Mouse (Mus musculus): ENCODE results near the gene Dst.

Gene Dst

DNA sequence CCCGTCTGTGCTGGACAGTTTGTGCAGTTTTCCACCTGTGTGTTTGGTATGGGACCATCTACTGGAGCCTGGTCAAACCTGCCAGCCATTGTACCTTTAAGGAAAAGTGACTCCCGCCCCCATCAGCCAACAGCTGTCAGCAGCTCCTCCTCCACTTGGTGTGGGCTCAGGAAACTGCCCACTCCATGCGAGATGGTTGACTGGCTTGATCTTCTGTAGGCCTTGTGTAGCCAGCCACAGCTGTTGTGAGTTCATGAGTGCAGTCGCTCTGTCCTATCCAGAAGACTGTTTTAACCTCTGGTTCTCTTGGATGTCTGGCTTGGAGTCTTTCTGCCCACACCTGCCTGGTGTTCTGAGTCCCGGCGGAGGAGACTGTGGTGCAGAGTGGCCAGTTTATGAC is 117.9 kb downstream of the Dst start:
- no peak for DNase-seq (ENCODE audit: low spot score)

DNA sequence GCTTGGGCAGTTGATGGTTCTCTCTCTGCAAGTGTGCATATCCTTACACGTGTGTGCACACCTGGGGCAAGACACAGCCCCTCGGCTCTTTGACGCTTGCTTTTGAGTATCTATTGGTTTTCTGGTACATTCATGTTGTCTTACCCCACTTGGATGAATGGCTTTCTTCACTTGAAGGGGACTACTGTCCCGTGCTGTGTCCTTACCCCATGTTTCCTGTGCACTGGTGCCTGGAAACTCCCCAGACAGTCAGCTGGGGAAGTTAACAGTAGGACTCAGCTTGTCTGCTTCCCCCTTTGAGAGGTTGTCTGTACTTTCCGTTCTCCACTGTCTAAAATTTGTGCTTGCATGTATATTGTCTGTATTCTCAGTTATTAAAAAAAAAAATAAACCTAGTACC is 120.7 kb downstream of the Dst start:
- no peak for DNase-seq (ENCODE audit: low spot score)

DNA sequence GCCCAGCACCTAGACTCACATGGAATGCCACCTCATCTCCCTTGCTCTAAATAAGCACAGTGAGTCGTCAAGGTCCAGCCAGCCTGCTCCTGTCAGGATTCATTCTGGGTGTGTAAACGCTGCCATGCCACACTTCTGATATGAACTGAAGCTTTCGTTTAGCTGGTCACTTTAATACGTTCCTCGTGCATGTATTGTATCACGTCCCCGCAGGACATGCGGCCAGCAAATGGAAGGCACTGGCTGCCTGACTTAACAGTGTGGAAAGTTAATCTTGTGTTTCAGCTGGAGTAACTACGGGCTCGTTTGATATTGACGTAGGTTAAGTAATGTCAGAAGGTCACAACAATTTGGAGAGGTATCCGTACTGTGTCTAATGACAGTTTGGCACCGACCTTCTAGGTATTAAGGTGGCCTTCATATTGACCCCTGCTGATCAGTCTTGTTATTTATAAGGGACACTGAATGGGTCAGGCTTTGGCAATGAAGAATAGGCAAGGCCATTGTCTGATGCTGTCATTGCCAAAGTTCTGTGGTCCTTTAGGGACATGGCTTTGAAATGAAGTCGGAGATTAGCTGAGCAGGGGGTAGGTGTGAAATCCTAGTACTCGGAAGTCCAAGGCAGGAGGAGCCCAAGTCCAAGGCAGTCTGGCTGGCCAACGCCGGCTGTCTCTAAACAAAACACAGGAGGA is 122.5 kb downstream of the Dst start:
- DNase-seq (ENCODE audit: low spot score) = no peak

DNA sequence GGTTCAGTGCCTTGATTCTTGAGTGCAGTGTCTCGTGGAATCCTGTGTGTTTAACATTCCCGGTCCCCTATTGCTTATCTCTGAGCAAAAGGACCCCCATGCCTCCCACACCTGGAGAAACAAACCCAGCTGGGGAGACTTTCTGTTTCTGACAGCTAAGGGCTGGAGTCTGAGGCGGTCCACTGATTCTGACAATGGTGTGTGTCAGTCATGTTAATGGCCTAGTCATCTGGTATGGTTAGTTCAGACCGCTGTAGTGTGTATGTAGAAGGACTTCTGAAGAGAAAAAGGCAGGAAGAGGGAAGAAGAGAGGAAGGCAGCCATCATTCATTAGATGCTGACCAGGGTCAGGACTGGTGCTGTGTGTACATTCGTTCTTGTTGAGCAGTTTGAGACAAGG is 125.0 kb downstream of the Dst start:
- no peak for DNase-seq (ENCODE audit: low spot score)

DNA sequence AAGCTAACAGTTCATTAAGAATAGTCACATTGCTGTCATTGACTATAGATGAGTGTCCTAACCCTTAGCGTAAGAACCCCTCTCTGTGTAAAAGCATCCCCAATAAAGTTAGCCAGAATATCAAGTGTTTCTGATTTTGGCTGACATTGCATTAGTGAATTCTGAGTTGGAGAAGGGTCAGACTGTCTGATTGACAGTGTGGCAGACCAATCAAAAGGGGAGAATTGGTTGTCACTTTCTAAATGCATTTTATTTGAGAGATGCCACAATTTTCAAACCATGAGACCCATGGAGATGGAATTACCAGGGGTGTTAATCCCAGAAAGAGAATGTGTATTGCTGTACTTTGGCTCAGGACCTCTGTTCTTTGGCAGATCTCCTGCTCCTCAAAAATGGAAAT is 125.5 kb downstream of the Dst start:
- DNase-seq (ENCODE audit: low spot score) = no peak

DNA sequence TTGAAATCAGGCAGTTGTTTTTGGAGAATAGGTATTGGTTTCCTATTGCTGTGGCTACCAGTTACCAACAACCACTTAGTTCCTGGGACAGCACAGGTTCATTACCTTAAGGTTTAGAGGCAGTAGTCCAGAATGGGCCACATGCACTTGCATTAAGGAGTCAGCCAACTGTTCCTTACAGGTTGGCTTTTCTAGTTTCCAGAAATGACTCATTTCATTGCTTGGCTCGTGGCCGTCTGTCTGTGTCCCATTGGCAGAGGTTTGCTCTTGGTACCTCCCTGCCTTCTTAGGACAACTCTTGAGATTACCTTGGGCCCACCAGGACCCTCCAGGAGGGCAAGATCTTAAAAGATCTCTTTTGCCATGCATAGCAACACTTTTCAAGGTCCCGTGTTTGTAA is 125.9 kb downstream of the Dst start:
- no peak for DNase-seq (ENCODE audit: low spot score)

DNA sequence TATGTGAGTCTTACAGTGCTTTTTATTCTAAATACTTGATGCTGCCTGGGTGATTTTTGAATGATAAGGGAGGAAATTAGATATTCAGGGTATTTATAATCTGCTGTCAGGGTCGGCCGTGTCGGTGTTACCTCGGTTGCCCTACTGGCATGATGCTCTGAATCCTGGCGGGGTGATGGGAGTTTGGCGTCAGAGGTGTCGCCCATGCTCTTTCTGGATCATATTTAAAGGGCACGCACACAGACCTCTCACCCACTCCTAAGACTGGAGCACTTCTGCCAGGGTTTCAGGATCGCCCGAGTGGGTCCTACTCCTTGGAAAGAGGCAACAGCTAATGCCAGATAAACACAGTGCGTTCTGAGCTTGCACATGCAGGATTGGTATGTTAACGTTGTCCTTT is 128.1 kb downstream of the Dst start:
- no peak for DNase-seq (ENCODE audit: low spot score)

DNA sequence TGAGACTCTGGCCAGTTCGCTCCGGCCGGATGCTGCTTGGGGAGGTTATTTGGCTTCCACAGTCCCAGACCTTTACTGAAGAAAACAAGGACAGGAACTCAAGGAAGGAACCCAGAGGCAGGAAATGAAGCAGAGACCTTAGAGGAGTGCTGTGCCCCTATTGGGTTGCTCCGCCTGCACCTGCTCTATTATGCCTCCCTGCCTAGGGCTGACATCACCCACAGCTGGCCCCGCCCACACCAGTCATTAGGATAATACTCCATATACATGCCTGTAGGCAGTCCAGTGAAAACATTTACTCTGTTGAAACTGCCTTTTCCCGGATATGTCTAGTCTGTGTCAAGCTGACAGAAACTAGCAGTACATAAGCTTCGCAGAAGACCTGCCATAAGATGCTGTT is 130.5 kb downstream of the Dst start:
- DNase-seq (ENCODE audit: low spot score) = no peak

DNA sequence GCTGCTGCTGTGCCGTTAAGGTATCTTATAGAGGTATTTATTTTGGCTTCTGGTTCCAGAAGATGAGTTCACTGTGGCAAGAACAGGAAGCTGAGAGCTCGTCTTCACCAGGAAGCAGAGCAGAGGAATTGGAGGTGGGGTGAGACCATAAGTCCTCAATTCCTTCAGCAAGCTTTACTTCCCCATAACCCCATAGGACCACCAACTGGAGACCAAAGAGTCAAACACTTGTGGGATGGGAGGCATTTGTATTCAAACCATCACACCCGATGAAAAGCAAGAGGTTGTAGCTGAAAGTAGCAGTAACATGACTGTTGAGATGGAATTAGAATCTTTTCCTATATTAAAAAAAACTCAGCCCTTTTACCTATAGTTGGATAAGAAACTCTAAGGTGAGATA is 132.0 kb downstream of the Dst start:
- no peak for DNase-seq (ENCODE audit: low spot score)

DNA sequence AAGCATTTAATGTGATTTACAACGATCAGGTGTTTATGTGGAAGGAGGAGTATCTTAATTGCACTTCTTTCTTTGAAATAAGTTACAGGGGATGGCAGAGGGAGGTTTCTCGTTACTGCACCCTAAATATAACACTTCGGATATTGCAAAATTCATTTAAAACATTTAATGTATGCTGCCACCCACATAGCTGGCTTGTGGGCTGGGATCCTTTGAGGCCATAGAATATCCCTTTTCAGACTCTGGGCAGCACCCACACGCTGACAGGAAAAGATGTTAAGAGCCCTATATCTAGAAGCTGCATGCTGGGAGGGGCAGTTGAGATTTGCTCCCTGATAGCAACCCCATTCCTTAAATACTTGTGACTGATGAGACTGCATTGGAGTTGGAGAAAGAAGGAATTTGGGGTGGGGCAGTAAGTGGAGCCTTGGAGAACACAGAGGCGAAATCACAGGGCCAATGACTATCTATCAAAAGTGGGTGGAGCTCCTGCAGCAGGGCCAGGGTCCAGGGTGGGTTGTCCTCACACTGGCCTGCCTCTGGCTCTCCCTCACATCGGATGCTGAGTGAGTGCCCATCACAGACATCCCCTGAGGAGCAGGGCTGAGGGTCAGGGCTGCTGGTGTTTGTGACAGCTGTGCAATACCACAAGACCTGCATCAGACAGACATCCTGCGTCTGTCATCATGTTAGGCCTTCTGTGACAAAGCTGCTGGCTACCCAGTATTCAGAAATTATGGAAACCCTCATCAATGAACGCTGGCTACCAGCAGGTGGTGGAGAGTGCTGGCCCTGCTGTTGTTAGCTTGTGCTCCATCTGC is 133.1 kb downstream of the Dst start:
- DNase-seq (ENCODE audit: low spot score) = no peak

DNA sequence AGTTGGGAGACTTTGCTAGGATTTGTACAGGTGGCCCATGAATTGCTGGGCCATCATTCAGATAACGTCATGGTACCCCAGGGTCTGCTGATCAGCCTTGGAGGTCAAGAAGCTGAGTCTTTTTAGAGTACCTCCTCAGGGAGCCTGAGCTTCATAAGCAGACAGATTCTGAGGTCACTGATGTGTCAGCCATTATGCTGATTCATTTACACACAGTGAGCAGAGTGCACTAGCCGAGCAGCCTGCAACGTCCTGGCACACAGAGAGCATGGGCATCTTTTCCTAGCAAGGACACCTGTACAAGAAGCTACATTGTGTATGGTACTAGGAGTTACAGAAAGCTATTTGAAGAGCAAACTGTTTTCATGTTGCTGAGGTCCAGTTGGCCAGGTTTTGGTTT is 134.3 kb downstream of the Dst start:
- DNase-seq (ENCODE audit: low spot score) = no peak

DNA sequence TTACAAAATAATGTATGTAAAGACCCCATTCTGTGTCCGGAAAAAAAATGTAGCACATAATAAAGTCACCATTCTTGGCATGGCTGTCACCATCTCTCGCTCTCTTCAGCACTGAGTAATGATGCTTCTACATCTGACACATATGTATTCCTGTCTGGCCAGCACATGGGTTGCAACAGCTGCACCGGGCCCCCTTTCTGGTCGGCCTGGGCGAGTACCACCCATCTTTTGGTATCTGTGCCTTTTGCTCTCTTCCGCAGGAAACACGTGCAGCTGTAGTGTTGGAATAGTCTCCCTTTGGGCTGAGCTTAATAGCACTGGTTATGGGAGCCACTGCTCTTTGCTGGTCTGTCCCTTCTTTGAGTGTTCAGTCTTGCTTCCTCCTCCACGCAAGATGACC is 135.3 kb downstream of the Dst start:
- DNase-seq (ENCODE audit: low spot score) = no peak

DNA sequence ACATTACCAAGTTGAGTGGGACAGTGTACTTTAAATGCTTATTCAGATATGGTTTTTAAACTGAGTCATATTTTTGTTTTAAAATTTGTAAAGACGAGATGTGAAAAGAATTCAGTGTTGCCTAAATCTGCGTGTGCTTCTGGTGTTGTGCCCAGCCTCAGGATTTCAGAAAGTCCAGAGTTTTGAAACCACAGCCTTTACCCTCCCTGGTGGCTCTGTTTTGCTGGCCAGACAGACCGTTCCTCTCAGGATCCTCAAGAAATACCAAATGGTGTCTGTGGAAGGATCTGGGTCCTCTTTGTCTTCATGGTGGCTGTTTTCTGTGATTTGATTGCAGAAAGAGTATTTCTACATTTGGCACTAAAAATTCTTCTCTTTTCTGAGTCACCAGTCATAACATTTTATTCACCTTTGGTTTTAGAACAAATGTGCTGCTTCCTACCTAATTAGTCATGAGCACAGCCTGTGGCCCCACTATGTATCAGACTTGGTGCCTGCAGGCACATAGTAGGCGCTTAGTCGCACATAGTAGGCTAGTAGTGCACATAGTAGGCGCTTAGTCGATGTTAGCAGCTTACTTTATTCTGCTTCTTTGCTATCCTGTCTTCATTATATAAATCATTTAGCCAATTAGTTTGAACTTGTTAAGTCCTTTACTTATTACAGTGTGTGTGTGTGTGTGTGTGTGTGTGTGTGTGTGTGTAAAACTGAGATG is 136.0 kb downstream of the Dst start:
- no peak for DNase-seq (ENCODE audit: low spot score)

DNA sequence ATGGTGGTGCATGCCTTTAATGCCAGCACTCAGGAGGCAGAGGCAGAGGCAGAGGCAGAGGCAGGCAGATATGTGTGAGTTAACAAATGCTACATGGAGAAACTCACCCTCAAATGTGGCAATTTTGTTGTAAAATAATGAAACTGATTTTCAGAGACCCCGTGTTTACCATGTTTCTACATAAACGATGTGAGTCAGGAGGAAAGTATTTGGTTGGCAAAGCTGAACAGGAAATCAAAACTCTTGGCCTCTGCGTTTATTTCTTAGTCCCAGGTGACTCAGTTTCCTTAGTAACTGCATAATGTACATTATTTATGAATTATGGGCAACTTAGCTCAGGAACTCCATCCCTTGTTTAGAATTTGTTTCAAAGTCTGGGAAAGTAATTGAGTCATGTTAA is 136.7 kb downstream of the Dst start:
- no peak for DNase-seq (ENCODE audit: low spot score)

DNA sequence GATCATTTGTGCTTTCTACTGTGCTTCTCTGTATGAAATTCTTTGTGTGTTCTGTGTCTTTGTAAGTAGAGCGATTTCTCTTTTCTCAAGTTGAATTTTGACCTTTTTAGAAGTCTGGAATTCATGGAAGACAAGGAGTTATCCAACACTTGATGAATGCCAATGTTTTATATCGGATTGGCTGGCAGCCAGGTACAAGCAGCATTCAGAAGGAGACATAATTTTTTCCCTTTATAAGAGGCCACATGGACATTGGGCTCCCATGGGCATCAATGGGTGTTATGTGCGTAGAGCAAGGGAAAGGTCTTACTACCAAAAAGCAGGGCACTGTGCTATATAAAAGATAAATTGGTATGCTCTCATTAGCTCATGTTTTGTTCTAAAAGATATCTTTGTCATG is 139.3 kb downstream of the Dst start:
- no peak for DNase-seq (ENCODE audit: low spot score)

DNA sequence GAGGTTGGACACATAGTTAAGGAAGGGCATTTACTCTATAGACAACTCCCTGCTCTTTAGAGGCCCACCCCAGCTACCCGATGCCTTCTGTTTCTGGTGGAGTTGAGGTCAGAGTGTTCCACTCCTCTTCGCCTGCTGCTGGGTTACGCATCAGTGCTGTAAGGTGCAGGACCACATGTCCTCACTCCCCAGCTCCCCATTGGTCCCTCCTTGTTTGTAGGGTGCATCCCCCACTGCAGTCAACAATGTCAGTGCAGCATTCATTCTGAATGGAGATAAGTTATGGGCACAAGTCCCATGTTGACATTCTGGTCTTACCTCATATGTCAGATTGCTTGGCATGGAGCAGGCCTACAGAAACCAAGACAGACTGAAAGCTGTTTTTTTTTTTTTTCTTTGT is 143.2 kb downstream of the Dst start:
- DNase-seq (ENCODE audit: low spot score) = no peak

DNA sequence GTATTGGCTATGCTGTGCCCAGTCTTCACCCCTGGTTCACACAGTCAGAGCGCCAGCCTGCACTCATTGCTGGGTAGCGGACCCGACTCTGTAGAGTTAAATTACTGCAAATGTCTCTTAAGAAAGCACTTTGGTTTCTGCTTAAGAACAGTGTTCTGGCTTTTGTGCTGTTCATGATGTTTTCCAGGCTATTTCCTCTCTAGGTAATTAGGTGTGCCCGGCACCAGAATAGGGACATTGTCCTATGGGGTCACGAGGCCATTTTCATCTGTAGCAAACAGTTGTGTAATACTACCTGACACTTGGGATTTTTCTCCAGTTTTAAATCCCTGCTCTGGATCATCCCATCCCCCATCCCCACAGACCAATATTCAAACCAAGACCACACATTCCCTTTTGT is 144.4 kb downstream of the Dst start:
- DNase-seq (ENCODE audit: low spot score) = no peak

DNA sequence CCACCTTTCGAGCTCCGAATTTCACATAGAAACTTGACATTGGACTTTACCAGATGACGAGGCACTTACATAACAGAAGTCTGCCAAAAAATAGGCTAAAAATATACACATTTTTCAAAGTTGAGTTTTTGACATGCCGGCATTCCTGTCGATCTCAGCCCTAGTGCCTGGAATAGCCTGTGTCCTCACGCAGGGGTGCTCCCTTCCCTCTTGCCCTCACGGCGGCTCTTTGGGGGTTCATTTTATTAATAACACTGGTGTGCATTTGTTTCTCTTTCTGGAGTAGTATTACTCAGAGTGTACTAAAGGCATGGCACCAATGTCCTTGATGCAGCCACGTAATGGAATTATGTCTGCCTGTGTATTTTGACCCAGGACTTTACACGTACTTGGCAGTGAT is 146.9 kb downstream of the Dst start:
- DNase-seq (ENCODE audit: low spot score) = no peak

DNA sequence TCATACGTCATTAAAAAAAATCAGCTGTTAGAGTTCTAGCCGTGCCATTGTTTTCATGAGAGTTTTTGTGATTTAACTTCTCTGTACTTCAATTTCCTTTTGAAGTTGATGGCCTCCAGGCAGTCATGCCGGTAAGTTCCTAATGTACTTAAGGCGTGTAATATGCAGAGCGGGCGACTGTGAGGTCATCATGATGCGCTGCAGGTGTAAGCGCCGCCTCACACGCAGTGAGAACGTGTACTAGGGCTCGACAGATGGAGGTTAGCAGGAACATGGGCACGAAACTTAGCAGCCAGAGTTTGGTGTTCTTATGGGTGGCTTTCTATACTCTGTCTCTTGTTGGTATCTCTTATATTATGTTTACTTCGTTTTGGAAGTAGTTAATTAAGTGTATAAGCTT is 148.6 kb downstream of the Dst start:
- no peak for DNase-seq (ENCODE audit: low spot score)

DNA sequence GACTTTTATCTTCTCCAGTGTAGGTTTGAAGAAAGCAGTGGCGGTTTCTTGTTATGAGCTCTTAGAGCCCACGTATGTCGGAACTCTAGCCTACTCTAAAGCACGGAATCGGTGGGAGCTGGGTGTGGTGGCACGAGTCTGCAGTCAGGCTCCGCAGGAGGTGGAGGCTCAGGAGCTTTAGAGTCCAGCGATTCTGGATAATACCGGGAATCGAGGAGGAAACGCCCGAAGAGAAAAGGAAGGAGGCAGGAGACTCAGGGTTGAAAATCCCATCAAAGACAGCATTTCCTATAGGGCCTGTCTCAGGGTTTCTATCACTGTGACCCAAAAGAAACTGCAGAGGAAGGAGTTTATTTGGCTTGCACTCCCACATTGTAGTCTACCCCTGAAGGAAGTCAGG is 151.2 kb downstream of the Dst start:
- DNase-seq (ENCODE audit: low spot score) = no peak

DNA sequence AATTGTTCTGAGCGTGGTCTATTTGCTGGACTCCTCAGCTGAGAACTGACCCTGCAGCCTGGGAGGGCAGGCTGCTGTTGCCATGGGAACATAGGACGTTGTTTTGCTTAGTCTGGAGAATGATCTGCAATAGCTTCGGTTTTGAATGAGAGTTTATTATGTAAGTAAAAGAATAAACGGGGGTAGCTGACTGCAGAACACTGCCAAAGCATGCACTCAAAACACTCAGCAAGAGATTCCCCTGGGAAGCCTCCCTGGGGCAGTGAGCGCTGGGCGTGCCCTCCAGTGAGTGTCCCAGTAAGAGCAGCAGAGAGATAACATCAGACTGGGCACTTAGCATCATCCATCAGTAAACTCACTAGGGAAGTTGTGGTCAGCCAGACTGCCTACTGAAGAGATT is 152.4 kb downstream of the Dst start:
- no peak for DNase-seq (ENCODE audit: low spot score)

DNA sequence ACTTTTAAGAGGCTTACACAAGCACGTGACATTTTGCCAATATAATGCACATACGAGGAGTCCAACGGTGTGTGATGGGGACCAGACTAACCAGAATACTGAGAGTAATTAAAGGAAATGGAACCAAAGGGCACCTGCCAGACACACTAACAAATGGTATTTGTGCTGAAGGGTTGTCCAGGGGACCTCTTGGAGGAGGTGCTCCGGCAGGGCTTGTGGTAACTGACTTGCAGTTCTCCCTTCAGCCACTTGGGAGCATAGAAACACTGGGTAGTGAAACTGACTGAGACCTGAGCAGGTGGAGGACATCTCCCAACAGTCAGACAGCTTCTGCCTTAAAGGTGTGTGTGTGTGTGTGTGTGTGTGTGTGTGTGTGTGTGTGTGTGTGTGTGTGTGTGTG is 153.1 kb downstream of the Dst start:
- DNase-seq (ENCODE audit: low spot score) = peak; percentile 53

DNA sequence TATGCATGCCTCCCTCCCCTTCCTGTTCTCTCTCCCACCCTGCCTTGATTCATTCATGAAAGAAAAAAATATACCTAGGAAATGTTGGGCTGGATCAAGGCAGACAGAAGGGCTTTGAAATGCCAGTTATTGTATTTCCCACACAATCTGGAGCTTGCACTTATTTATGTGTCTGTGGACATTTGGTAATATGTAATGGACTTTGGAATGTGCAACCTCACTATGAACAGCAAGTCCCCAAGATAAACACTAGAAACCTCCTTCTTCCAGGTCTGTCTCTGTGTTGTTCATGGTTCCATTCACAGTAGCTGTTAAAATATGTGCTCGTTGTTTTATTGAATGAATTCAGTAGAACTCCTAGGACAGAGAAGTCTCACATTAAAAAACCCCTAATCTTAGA is 153.8 kb downstream of the Dst start:
- DNase-seq (ENCODE audit: low spot score) = no peak
